In the genomic region with DNA sequence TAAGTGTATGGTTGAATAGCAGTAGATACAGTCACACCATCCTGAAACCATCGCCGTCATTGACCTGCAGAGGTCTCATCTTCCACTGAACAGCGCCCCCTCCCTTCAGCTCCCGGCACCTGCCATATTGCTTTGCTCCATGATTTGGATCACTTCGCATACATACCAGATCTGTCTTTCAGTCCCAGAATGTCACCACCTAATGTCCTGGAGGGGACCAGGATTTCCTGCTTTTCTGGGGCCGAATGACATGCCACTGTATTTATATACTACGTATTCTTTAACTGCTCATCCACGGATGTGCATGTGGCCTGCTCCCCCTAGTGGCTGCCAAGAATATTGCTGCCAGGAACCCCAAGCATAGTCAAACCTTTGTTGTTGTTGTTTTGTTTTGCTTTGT, we compare ENCODE assay signal across 8 mouse cellular contexts. TPM values are rescaled to one million over a fixed set of nuclear protein-coding genes. Genes with fewer than 3 reads are reported as not detected.
DNase-seq lines count a peak whose midpoint lies in the region; ATAC-seq lines count a peak whose summit lies in the region.

No protein-coding gene starts in this region.

- H3K27me3 ChIP-seq in limb, embryonic 10.5 days (ENCODE audit: low read depth, poor library complexity, severe bottlenecking): no peaks in the 10 kb centered on the region
- H3K27me3 ChIP-seq in midbrain, embryonic 12.5 days: no peaks in the 10 kb centered on the region

- peak overlapping the region; percentile 51 for H3K4me2 ChIP-seq in midbrain, embryonic 12.5 days (replicated peaks)

- 12% methylated on average over 8 of the region's 8 CpGs for WGBS in limb, embryonic 10.5 days
- 7% methylated on average over 8 of the region's 8 CpGs for WGBS in midbrain, embryonic 12.5 days

- H3K9ac ChIP-seq in midbrain, embryonic 12.5 days (replicated peaks): peak overlapping the region; percentile 46; the same call in 1 of the 2 replicates

- DNase-seq in adrenal gland, adult (ENCODE audit: inconsistent age in 2 of 2, low spot score in 1 of 2): peak; percentile 71 to 92
- DNase-seq in adrenal gland, adult 8-10 months: no peak
- peak; percentile 65 for DNase-seq in embryo, embryonic 9.5 days (ENCODE audit: extremely low spot score)
- DNase-seq in kidney, adult 18-20 months: peak; percentile 78
- peak; percentile 72 for DNase-seq in limb, embryonic 10.5 days (ENCODE audit: low spot score)
- DNase-seq in spleen, adult 12 weeks (ENCODE audit: low spot score): peak; percentile 66

- H3K9me3 ChIP-seq in limb, embryonic 10.5 days (replicated peaks): no peaks in the 10 kb centered on the region
- H3K9me3 ChIP-seq in midbrain, embryonic 12.5 days: no peaks in the 10 kb centered on the region

- no peaks in the 10 kb centered on the region for H3K36me3 ChIP-seq in limb, embryonic 10.5 days
- no peaks in the 10 kb centered on the region for H3K36me3 ChIP-seq in midbrain, embryonic 12.5 days

- H3K4me1 ChIP-seq in limb, embryonic 10.5 days: no peaks in the 10 kb centered on the region; the same call in none of the 2 replicates
- H3K4me1 ChIP-seq in midbrain, embryonic 12.5 days: peaks cover 4% of the 10 kb centered on the region; the same call in 1 of the 2 replicates

- H3K4me3 ChIP-seq in limb, embryonic 10.5 days: peak overlapping the region; percentile 40
- H3K4me3 ChIP-seq in midbrain, embryonic 12.5 days: peak overlapping the region; percentile 35

- peak; percentile 83 for ATAC-seq in granulocyte monocyte progenitor cell, adult 5-6 weeks (replicated peaks; ENCODE audit: poor library complexity, severe bottlenecking)
- peak; percentile 54; the same call in 1 of the 2 replicates for ATAC-seq in midbrain, embryonic 12.5 days (ENCODE audit: low FRiP score, low read depth)

- no peak overlapping the region for H3K27ac ChIP-seq in limb, embryonic 10.5 days
- H3K27ac ChIP-seq in midbrain, embryonic 12.5 days (replicated peaks): no peak overlapping the region

RNA-seq across cellular contexts. Expression of a gene that starts 3.1 kb away (rescaled TPM):
- total RNA-seq in adrenal gland, adult 8-10 months (2022): 1 to 10 TPM; 2.3 to 6.0 (median 2.7) TPM
- total RNA-seq in granulocyte monocyte progenitor cell, adult 5-6 weeks (2014; fragmentation: Nextera tagmentation): not detected in 2 replicates
- total RNA-seq in granulocyte monocyte progenitor cell, adult 5-6 weeks (2017): not detected in 2 replicates
- polyA plus RNA-seq in limb, embryonic 10.5 days (2016; fragmentation: Nextera tagmentation; extraction: Ambion mirVana): 0.10 and 0.26 TPM in 2 replicates
- 0.12 and 0.20 TPM in 2 replicates for polyA plus RNA-seq in midbrain, embryonic 12.5 days (2016; fragmentation: Nextera tagmentation; extraction: Ambion mirVana)

RNA-seq across cellular contexts. Expression of a gene that starts 13.3 kb away (rescaled TPM):
- 10 to 100 TPM; 38.3 to 40.6 (median 40.1) TPM for total RNA-seq in adrenal gland, adult 8-10 months (2022)
- 19.7 and 25.8 TPM in 2 replicates for total RNA-seq in granulocyte monocyte progenitor cell, adult 5-6 weeks (2014; fragmentation: Nextera tagmentation)
- total RNA-seq in granulocyte monocyte progenitor cell, adult 5-6 weeks (2017): 24.0 and 25.5 TPM in 2 replicates
- 24.0 and 25.1 TPM in 2 replicates for polyA plus RNA-seq in limb, embryonic 10.5 days (2016; fragmentation: Nextera tagmentation; extraction: Ambion mirVana)
- polyA plus RNA-seq in midbrain, embryonic 12.5 days (2016; fragmentation: Nextera tagmentation; extraction: Ambion mirVana): 22.6 and 24.1 TPM in 2 replicates
